Mouse (Mus musculus): ENCODE data around the gene H1foo. TPM values are rescaled to one million over a fixed set of nuclear protein-coding genes. Genes with fewer than 3 reads are reported as not detected.

The H1foo gene
- polyA plus RNA-seq, 3 experiments from 2014 or later = not detected

Other genes with a start within 250 kb of the H1foo start
- gene Tmem40, start 182.5 kb upstream of the H1foo start, polyA plus RNA-seq (2017; shearing (Covaris generic)) = not detected
- 1 to 10 TPM; 2.3 to 4.8 (median 3.7) TPM for gene Cand2, start 170.4 kb upstream of the H1foo start, polyA plus RNA-seq (2017; shearing (Covaris generic))
- gene Rpl32, start 136.2 kb upstream of the H1foo start, polyA plus RNA-seq (2017; shearing (Covaris generic)) = 1,000 to 10,000 TPM; 4,797 to 7,885 (median 7,790) TPM
- under 1 TPM in 2 of 3 experiments, not detected in 1; 0.31 to 0.47 TPM for gene Efcab12, start 106.5 kb upstream of the H1foo start, polyA plus RNA-seq (2017; shearing (Covaris generic))
- 10 to 100 TPM in 1 of 3 experiments, 1 to 10 TPM in 2; 8.6 to 12.8 (median 8.9) TPM for gene Mbd4, start 91.6 kb upstream of the H1foo start, polyA plus RNA-seq (2017; shearing (Covaris generic))
- gene Ift122, start 91.5 kb upstream of the H1foo start, polyA plus RNA-seq (2017; shearing (Covaris generic)) = 1 to 10 TPM; 1.3 to 2.0 (median 1.6) TPM
- gene Rho, start 13.2 kb upstream of the H1foo start, polyA plus RNA-seq (2017; shearing (Covaris generic)) = under 1 TPM in 1 of 3 experiments, not detected in 2; 0.43 TPM
- gene Plxnd1, start 50.1 kb downstream of the H1foo start, polyA plus RNA-seq (2017; shearing (Covaris generic)) = 10 to 100 TPM in 1 of 3 experiments, 1 to 10 TPM in 2; 7.4 to 12.5 (median 8.0) TPM
- 10 to 100 TPM; 12.9 to 43.8 (median 31.4) TPM for gene Tmcc1, start 248.5 kb downstream of the H1foo start, polyA plus RNA-seq (2017; shearing (Covaris generic))